Mouse (Mus musculus): ENCODE measurements around the gene Wdcp. TPM values are rescaled to one million over a fixed set of nuclear protein-coding genes. Genes with fewer than 3 reads are reported as not detected.
"Not testable (repeated sequence)": the region's sequence is repeated elsewhere in the genome, so short reads cannot be mapped to it uniquely, and the experiment has no call there.

Wdcp gene
- polyA plus RNA-seq, 1 experiment from 2014 or later, result 12.2 TPM

- peak within 1 kb of the TSS; percentile 55 for H3K9ac ChIP-seq (ENCODE audit: low read length)
- H3K27me3 ChIP-seq (replicated peaks; ENCODE audit: control insufficient read depth, insufficient read depth, low read length), result no peaks in the 10 kb centered on the region
- WGBS, result 4% methylated on average over 24 of the region's 24 CpGs
- ATAC-seq (peak; percentile 90), DNase-seq (ENCODE audit: low spot score) (peak; percentile 81)
- no peaks in the 10 kb centered on the region for H3K9me3 ChIP-seq (replicated peaks; ENCODE audit: control insufficient read depth, low read length)
- peaks cover 13% of the 10 kb centered on the region for H3K36me3 ChIP-seq (ENCODE audit: control insufficient read depth, insufficient read depth, low read length)
- no peak within 1 kb of the TSS for H3K27ac ChIP-seq (ENCODE audit: low read depth, low read length)
- H3K4me2 ChIP-seq (ENCODE audit: low read length), result peak within 1 kb of the TSS; percentile 82
- H3K4me1 ChIP-seq (ENCODE audit: control insufficient read depth, insufficient read depth, low read length), result peaks cover 10% of the 10 kb centered on the region
- peak within 1 kb of the TSS; percentile 33 for H3K4me3 ChIP-seq (ENCODE audit: low read depth, low read length)
These were observed 31.2 kb downstream of the Wdcp start, which contains the start of gene Mfsd2b for GRCm38 (mm10) chr12:4874161-4874927. Mfsd2b (minus strand) TSS chr12:4874359.

GRCm38 (mm10) chr12:4875623-4876022 lies 32.5 kb downstream of the Wdcp start:
- H3K9me3 ChIP-seq (replicated peaks; ENCODE audit: control insufficient read depth, low read length), result no peaks in the 10 kb centered on the region
- 75% methylated on average over 8 of the region's 8 CpGs for WGBS
- no peak overlapping the region for H3K9ac ChIP-seq (ENCODE audit: low read length)
- no peaks in the 10 kb centered on the region for H3K27me3 ChIP-seq (replicated peaks; ENCODE audit: control insufficient read depth, insufficient read depth, low read length)
- peaks cover 17% of the 10 kb centered on the region for H3K36me3 ChIP-seq (ENCODE audit: control insufficient read depth, insufficient read depth, low read length)
- H3K4me3 ChIP-seq (ENCODE audit: low read depth, low read length), result no peak overlapping the region
- no peak overlapping the region for H3K4me2 ChIP-seq (ENCODE audit: low read length)
- DNase-seq (ENCODE audit: low spot score) (no peak), ATAC-seq (no peak)
- peaks cover 10% of the 10 kb centered on the region for H3K4me1 ChIP-seq (ENCODE audit: control insufficient read depth, insufficient read depth, low read length)
- H3K27ac ChIP-seq (ENCODE audit: low read depth, low read length), result no peak overlapping the region

- 85% methylated on average over 9 of the region's 9 CpGs for WGBS
- Histone ChIP-seq H3K9ac (ENCODE audit: low read length) (no peak overlapping the region), H3K27me3 (replicated peaks; ENCODE audit: control insufficient read depth, insufficient read depth, low read length) (no peaks in the 10 kb centered on the region), H3K27ac (ENCODE audit: low read depth, low read length) (no peak overlapping the region), H3K4me3 (ENCODE audit: low read depth, low read length) (no peak overlapping the region), H3K4me2 (ENCODE audit: low read length) (no peak overlapping the region), H3K36me3 (ENCODE audit: control insufficient read depth, insufficient read depth, low read length) (peaks cover 34% of the 10 kb centered on the region), H3K4me1 (ENCODE audit: control insufficient read depth, insufficient read depth, low read length) (peaks cover 10% of the 10 kb centered on the region), H3K9me3 (replicated peaks; ENCODE audit: control insufficient read depth, low read length) (no peaks in the 10 kb centered on the region)
- ATAC-seq (no peak), DNase-seq (ENCODE audit: low spot score) (no peak)
These were observed 35.2 kb downstream of the Wdcp start for GRCm38 (mm10) chr12:4878296-4878783.

GRCm38 (mm10) chr12:4879048-4879447 lies 35.9 kb downstream of the Wdcp start:
- Histone ChIP-seq H3K4me1 (ENCODE audit: control insufficient read depth, insufficient read depth, low read length) (peaks cover 6% of the 10 kb centered on the region), H3K4me3 (ENCODE audit: low read depth, low read length) (no peak overlapping the region), H3K4me2 (ENCODE audit: low read length) (no peak overlapping the region), H3K9ac (ENCODE audit: low read length) (no peak overlapping the region), H3K27me3 (replicated peaks; ENCODE audit: control insufficient read depth, insufficient read depth, low read length) (no peaks in the 10 kb centered on the region), H3K9me3 (replicated peaks; ENCODE audit: control insufficient read depth, low read length) (no peaks in the 10 kb centered on the region), H3K27ac (ENCODE audit: low read depth, low read length) (no peak overlapping the region), H3K36me3 (ENCODE audit: control insufficient read depth, insufficient read depth, low read length) (peaks cover 38% of the 10 kb centered on the region)
- 96% methylated on average over 5 of the region's 5 CpGs for WGBS
- DNase-seq (ENCODE audit: low spot score) (no peak), ATAC-seq (no peak)

- Histone ChIP-seq H3K27me3 (replicated peaks; ENCODE audit: control insufficient read depth, insufficient read depth, low read length) (no peaks in the 10 kb centered on the region), H3K27ac (ENCODE audit: low read depth, low read length) (no peak overlapping the region), H3K9me3 (replicated peaks; ENCODE audit: control insufficient read depth, low read length) (no peaks in the 10 kb centered on the region), H3K4me3 (ENCODE audit: low read depth, low read length) (no peak overlapping the region), H3K9ac (ENCODE audit: low read length) (no peak overlapping the region), H3K4me1 (ENCODE audit: control insufficient read depth, insufficient read depth, low read length) (no peaks in the 10 kb centered on the region), H3K36me3 (ENCODE audit: control insufficient read depth, insufficient read depth, low read length) (peaks cover 40% of the 10 kb centered on the region), H3K4me2 (ENCODE audit: low read length) (no peak overlapping the region)
- WGBS, result 88% methylated on average over 2 of the region's 2 CpGs
- DNase-seq (ENCODE audit: low spot score) (no peak), ATAC-seq (no peak)
These were observed 39.0 kb downstream of the Wdcp start for GRCm38 (mm10) chr12:4882086-4882485.

GRCm38 (mm10) chr12:4885062-4885461 lies 42.0 kb downstream of the Wdcp start:
- H3K36me3 ChIP-seq (ENCODE audit: control insufficient read depth, insufficient read depth, low read length), result peaks cover 23% of the 10 kb centered on the region; the same call in 1 of the 2 replicates
- DNase-seq (ENCODE audit: low spot score) (no peak), ATAC-seq (no peak)
- H3K27ac ChIP-seq (ENCODE audit: low read depth, low read length), result no peak overlapping the region
- H3K4me1 ChIP-seq (ENCODE audit: control insufficient read depth, insufficient read depth, low read length), result no peaks in the 10 kb centered on the region
- H3K27me3 ChIP-seq (replicated peaks; ENCODE audit: control insufficient read depth, insufficient read depth, low read length), result no peaks in the 10 kb centered on the region
- no peaks in the 10 kb centered on the region for H3K9me3 ChIP-seq (replicated peaks; ENCODE audit: control insufficient read depth, low read length)
- H3K9ac ChIP-seq (ENCODE audit: low read length), result no peak overlapping the region
- H3K4me2 ChIP-seq (ENCODE audit: low read length), result no peak overlapping the region
- no peak overlapping the region for H3K4me3 ChIP-seq (ENCODE audit: low read depth, low read length)
- WGBS, result 73% methylated on average over 1 of the region's 1 CpGs

GRCm38 (mm10) chr12:4886581-4886980 lies 43.5 kb downstream of the Wdcp start:
- not testable (repeated sequence) for H3K4me2 ChIP-seq (ENCODE audit: low read length); H3K27me3 ChIP-seq (replicated peaks; ENCODE audit: control insufficient read depth, insufficient read depth, low read length); H3K9me3 ChIP-seq (replicated peaks; ENCODE audit: control insufficient read depth, low read length); DNase-seq (ENCODE audit: low spot score); H3K27ac ChIP-seq (ENCODE audit: low read depth, low read length); ATAC-seq; H3K9ac ChIP-seq (ENCODE audit: low read length); H3K4me1 ChIP-seq (ENCODE audit: control insufficient read depth, insufficient read depth, low read length); H3K4me3 ChIP-seq (ENCODE audit: low read depth, low read length)
- H3K36me3 ChIP-seq (ENCODE audit: control insufficient read depth, insufficient read depth, low read length), result peaks cover 32% of the 10 kb centered on the region
- WGBS, result 95% methylated on average over 4 of the region's 4 CpGs

GRCm38 (mm10) chr12:4888739-4889138 lies 45.6 kb downstream of the Wdcp start:
- Histone ChIP-seq H3K9me3 (replicated peaks; ENCODE audit: control insufficient read depth, low read length) (no peaks in the 10 kb centered on the region), H3K9ac (ENCODE audit: low read length) (no peak overlapping the region), H3K27me3 (replicated peaks; ENCODE audit: control insufficient read depth, insufficient read depth, low read length) (no peaks in the 10 kb centered on the region), H3K4me2 (ENCODE audit: low read length) (no peak overlapping the region), H3K4me1 (ENCODE audit: control insufficient read depth, insufficient read depth, low read length) (no peaks in the 10 kb centered on the region), H3K36me3 (ENCODE audit: control insufficient read depth, insufficient read depth, low read length) (peaks cover 27% of the 10 kb centered on the region), H3K27ac (ENCODE audit: low read depth, low read length) (no peak overlapping the region), H3K4me3 (ENCODE audit: low read depth, low read length) (no peak overlapping the region)
- no peak for DNase-seq (ENCODE audit: low spot score)
- ATAC-seq, result no peak

GRCm38 (mm10) chr12:4889251-4889650 lies 46.1 kb downstream of the Wdcp start:
- Histone ChIP-seq H3K27me3 (replicated peaks; ENCODE audit: control insufficient read depth, insufficient read depth, low read length) (no peaks in the 10 kb centered on the region), H3K9ac (ENCODE audit: low read length) (no peak overlapping the region), H3K4me3 (ENCODE audit: low read depth, low read length) (no peak overlapping the region), H3K27ac (ENCODE audit: low read depth, low read length) (no peak overlapping the region), H3K4me1 (ENCODE audit: control insufficient read depth, insufficient read depth, low read length) (no peaks in the 10 kb centered on the region), H3K9me3 (replicated peaks; ENCODE audit: control insufficient read depth, low read length) (no peaks in the 10 kb centered on the region), H3K4me2 (ENCODE audit: low read length) (no peak overlapping the region), H3K36me3 (ENCODE audit: control insufficient read depth, insufficient read depth, low read length) (peaks cover 27% of the 10 kb centered on the region)
- DNase-seq (ENCODE audit: low spot score) (no peak), ATAC-seq (no peak)
- WGBS, result 98% methylated on average over 2 of the region's 2 CpGs

Measured in forebrain, embryonic 14.5 days (tissue).